Mouse (Mus musculus): Measurements from ENCODE around the gene Col19a1. TPM values are rescaled to one million over a fixed set of nuclear protein-coding genes. Genes with fewer than 3 reads are reported as not detected.

Col19a1 gene
- polyA plus RNA-seq (2015; fragmentation: Nextera tagmentation; extraction: Ambion mirVana), result 7.8 and 11.5 TPM in 2 replicates

GRCm38 (mm10) chr1:24587141-24587541, at the start of gene Col19a1:
Col19a1 (minus strand) TSS chr1:24587472.

Other genes with a start within 250 kb of the Col19a1 start
- 35.4 and 35.9 TPM in 2 replicates for gene Lmbrd1, start 91.2 kb upstream of the Col19a1 start, polyA plus RNA-seq (2015; fragmentation: Nextera tagmentation; extraction: Ambion mirVana)